Mouse (Mus musculus) thymus, postnatal 0 days (tissue): ENCODE results near the gene Mlycd. TPM values are rescaled to one million over a fixed set of nuclear protein-coding genes. Genes with fewer than 3 reads are reported as not detected.

Experiments used
- DNase-seq: peaks from one replicate; pipeline ENCODE4 v3.0.0-alpha.2; 2015; ENCODE audit warnings: low spot score
- polyA plus RNA-seq: library from polyadenylated mRNA; unstranded; fragments of >200 nt; fragmentation: Nextera tagmentation; extraction: Ambion mirVana; gene quantifications from 2 replicates; pipeline ENCODE4 v1.2.1, GENCODE M21; 2015

The Mlycd gene
- polyA plus RNA-seq, 1 experiment from 2014 or later, result 13.4 TPM

- DNase-seq, result no peak
Observed at GRCm38 (mm10) chr8:119459724-119460123, 65.0 kb downstream of the Mlycd start.

Other genes starting within 250 kb of the Mlycd start
- gene Hsbp1, start 50.4 kb upstream of the Mlycd start, polyA plus RNA-seq, result 244 and 246 TPM in 2 replicates
- gene Osgin1, start 39.2 kb downstream of the Mlycd start, polyA plus RNA-seq, result 1.4 and 1.6 TPM in 2 replicates
- gene Necab2, start 51.8 kb downstream of the Mlycd start, polyA plus RNA-seq, result 0.12 TPM in 2 replicates
- 0.18 TPM in 1 of 2 replicates, not detected in the other for gene Slc38a8, start 106.8 kb downstream of the Mlycd start, polyA plus RNA-seq
- 88.5 and 92.3 TPM in 2 replicates for gene Mbtps1, start 163.9 kb downstream of the Mlycd start, polyA plus RNA-seq
- 185 and 200 TPM in 2 replicates for gene Hsdl1, start 180.3 kb downstream of the Mlycd start, polyA plus RNA-seq
- 1.6 and 1.7 TPM in 2 replicates for gene Dnaaf1, start 180.4 kb downstream of the Mlycd start, polyA plus RNA-seq
- 29.5 and 29.8 TPM in 2 replicates for gene Taf1c, start 210.3 kb downstream of the Mlycd start, polyA plus RNA-seq
- gene Adad2, start 217.9 kb downstream of the Mlycd start, polyA plus RNA-seq, result not detected in 2 replicates
- 0.04 and 0.07 TPM in 2 replicates for gene Kcng4, start 240.8 kb downstream of the Mlycd start, polyA plus RNA-seq